Mouse (Mus musculus): Measurements from ENCODE around the gene Jph2.

DNA sequence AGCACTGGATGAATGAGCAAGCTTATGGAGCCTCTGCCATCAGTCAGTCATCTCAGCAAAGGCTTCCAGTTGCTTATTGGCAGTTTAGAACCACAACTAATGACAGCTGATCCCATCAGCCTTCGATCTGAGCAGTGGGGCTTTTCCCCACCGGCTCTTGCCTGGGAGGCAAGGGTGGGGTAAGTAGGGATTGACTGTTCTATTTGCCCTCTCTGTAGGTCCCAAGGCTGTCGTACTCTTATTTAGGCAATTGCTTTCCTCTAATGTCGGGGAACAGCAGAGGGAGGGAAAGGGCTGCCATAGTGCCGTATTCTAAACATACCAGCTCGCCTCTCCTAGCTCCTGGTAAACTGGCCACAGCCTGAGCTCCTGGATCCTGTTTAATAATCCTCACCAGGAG, 26.8 kb upstream of the Jph2 start, which contains the start of gene Oser1:
- no peak for TF ChIP-seq EP300 (IDR thresholded peaks at IDR 0.05; ENCODE audit: insufficient read depth, low read depth, low read length)
- no peak for TF ChIP-seq CTCF (IDR thresholded peaks at IDR 0.05)
- TF ChIP-seq POLR2A (IDR thresholded peaks at IDR 0.05; ENCODE audit: insufficient read depth, low read depth, low read length): no peak

Measured in heart, adult 2 months (tissue).